Mouse (Mus musculus) E14TG2a.4 (cell line): ENCODE measurements around the gene Nipsnap3a.

ENCODE experiments used
- CTCF ChIP-seq: conservative IDR thresholded peaks from 2 replicates; pipeline ENCODE4 v1.5.1; 2014; ENCODE audit warnings: low read length
- NANOG ChIP-seq: IDR thresholded peaks from 2 replicates; pipeline ENCODE4 v1.6.1; 2014; ENCODE audit warnings: borderline replicate concordance, low read length, mixed read lengths
- POU5F1 ChIP-seq: IDR thresholded peaks from 2 replicates; pipeline ENCODE4 v1.6.1; 2014; ENCODE audit warnings: low read length, borderline replicate concordance

DNA sequence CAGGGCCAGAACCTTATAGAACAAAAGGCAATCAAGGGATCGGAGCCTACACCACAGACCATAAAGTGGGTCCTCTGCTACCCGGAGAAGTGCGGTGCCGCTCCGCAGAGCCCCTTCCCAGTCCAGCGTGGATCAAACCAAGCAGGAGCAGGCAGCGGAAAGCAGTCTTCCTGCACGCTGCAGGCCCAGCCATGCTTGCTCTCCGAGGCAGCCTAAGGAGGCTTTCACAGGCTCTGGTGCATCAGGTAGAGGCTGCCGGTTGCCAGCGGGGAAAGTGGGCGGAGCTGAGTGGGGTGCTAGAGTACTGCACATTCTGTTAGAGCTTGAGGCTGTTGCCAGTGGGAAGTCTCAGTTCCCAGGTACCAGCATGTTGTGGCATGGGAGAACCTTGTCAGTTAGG, at the start of gene Nipsnap3a:
- no peak for TF ChIP-seq CTCF
- TF ChIP-seq POU5F1, result no peak
- no peak for TF ChIP-seq NANOG
